Mouse (Mus musculus) megakaryocyte progenitor cell, adult 5-6 weeks (primary cell): ENCODE measurements around the gene Olfr550. TPM values are rescaled to one million over a fixed set of nuclear protein-coding genes. Genes with fewer than 3 reads are reported as not detected.

ENCODE experiments used
- total RNA-seq, 2 experiments: library from RNA; stranded (forward) in 1 of 2; stranded (reverse) in 1 of 2; fragments of 157-497, 149-512 nt in 1 of 2; fragments of 200-1000 nt in 1 of 2; gene quantifications; 2 replicates each; pipeline versions ENCODE4 v1.2.3 to v1.2.4; 2015 to 2017

The Olfr550 gene
- total RNA-seq, 2 experiments from 2014 or later = 0.27 TPM; not detected in 1

Other genes with a start within 250 kb of the Olfr550 start
- gene Rrm1, start 129.7 kb upstream of the Olfr550 start, total RNA-seq (2015) = 245 and 255 TPM in 2 replicates
- 673 and 874 TPM in 2 replicates for gene Rrm1, start 129.7 kb upstream of the Olfr550 start, total RNA-seq (2017)
- gene Olfr543, start 89.8 kb upstream of the Olfr550 start, total RNA-seq (2015) = not detected in 2 replicates
- gene Olfr543, start 89.8 kb upstream of the Olfr550 start, total RNA-seq (2017) = not detected in 2 replicates
- not detected in 2 replicates for gene Olfr544, start 83.1 kb upstream of the Olfr550 start, total RNA-seq (2015)
- gene Olfr544, start 83.1 kb upstream of the Olfr550 start, total RNA-seq (2017) = not detected in 2 replicates
- gene Olfr545, start 71.9 kb upstream of the Olfr550 start, total RNA-seq (2015) = not detected in 2 replicates
- not detected in 2 replicates for gene Olfr545, start 71.9 kb upstream of the Olfr550 start, total RNA-seq (2017)
- gene Olfr547, start 36.7 kb upstream of the Olfr550 start, total RNA-seq (2015) = not detected in 2 replicates
- gene Olfr547, start 36.7 kb upstream of the Olfr550 start, total RNA-seq (2017) = not detected in 2 replicates
- not detected in 2 replicates for gene Olfr548-ps1, start 30.5 kb upstream of the Olfr550 start, total RNA-seq (2015)
- gene Olfr548-ps1, start 30.5 kb upstream of the Olfr550 start, total RNA-seq (2017) = not detected in 2 replicates
- gene Olfr549, start 21.6 kb upstream of the Olfr550 start, total RNA-seq (2015) = not detected in 2 replicates
- gene Olfr549, start 21.6 kb upstream of the Olfr550 start, total RNA-seq (2017) = not detected in 2 replicates
- 7.4 and 11.5 TPM in 2 replicates for gene Trim21, start 6.0 kb upstream of the Olfr550 start, total RNA-seq (2015)
- 29.3 and 45.8 TPM in 2 replicates for gene Trim21, start 6.0 kb upstream of the Olfr550 start, total RNA-seq (2017)
- gene Olfr551, start 20.4 kb downstream of the Olfr550 start, total RNA-seq (2015) = not detected in 2 replicates
- not detected in 2 replicates for gene Olfr551, start 20.4 kb downstream of the Olfr550 start, total RNA-seq (2017)
- 0.10 TPM in 1 of 2 replicates, not detected in the other for gene Olfr552, start 26.3 kb downstream of the Olfr550 start, total RNA-seq (2015)
- gene Olfr552, start 26.3 kb downstream of the Olfr550 start, total RNA-seq (2017) = not detected in 2 replicates
- not detected in 2 replicates for gene Olfr553, start 46.8 kb downstream of the Olfr550 start, total RNA-seq (2015)
- gene Olfr553, start 46.8 kb downstream of the Olfr550 start, total RNA-seq (2017) = not detected in 2 replicates
- gene Olfr554, start 67.0 kb downstream of the Olfr550 start, total RNA-seq (2015) = not detected in 2 replicates
- gene Olfr554, start 67.0 kb downstream of the Olfr550 start, total RNA-seq (2017) = not detected in 2 replicates
- not detected in 2 replicates for gene Olfr555, start 87.4 kb downstream of the Olfr550 start, total RNA-seq (2015)
- not detected in 2 replicates for gene Olfr555, start 87.4 kb downstream of the Olfr550 start, total RNA-seq (2017)
- gene Olfr556, start 93.5 kb downstream of the Olfr550 start, total RNA-seq (2015) = not detected in 2 replicates
- not detected in 2 replicates for gene Olfr556, start 93.5 kb downstream of the Olfr550 start, total RNA-seq (2017)
- 6.1 and 6.4 TPM in 2 replicates for gene Trim68, start 115.9 kb downstream of the Olfr550 start, total RNA-seq (2015)
- gene Trim68, start 115.9 kb downstream of the Olfr550 start, total RNA-seq (2017) = 4.8 and 5.6 TPM in 2 replicates
- gene Olfr557, start 124.5 kb downstream of the Olfr550 start, total RNA-seq (2015) = not detected in 2 replicates
- 0.24 TPM in 1 of 2 replicates, not detected in the other for gene Olfr557, start 124.5 kb downstream of the Olfr550 start, total RNA-seq (2017)
- not detected in 2 replicates for gene Olfr558, start 130.8 kb downstream of the Olfr550 start, total RNA-seq (2015)
- not detected in 2 replicates for gene Olfr558, start 130.8 kb downstream of the Olfr550 start, total RNA-seq (2017)
- not detected in 2 replicates for gene Olfr33, start 147.6 kb downstream of the Olfr550 start, total RNA-seq (2015)
- not detected in 2 replicates for gene Olfr33, start 147.6 kb downstream of the Olfr550 start, total RNA-seq (2017)
- gene Olfr559, start 156.0 kb downstream of the Olfr550 start, total RNA-seq (2015) = not detected in 2 replicates
- gene Olfr559, start 156.0 kb downstream of the Olfr550 start, total RNA-seq (2017) = not detected in 2 replicates
- not detected in 2 replicates for gene Olfr560, start 187.9 kb downstream of the Olfr550 start, total RNA-seq (2015)
- not detected in 2 replicates for gene Olfr560, start 187.9 kb downstream of the Olfr550 start, total RNA-seq (2017)
- not detected in 2 replicates for gene Olfr78, start 188.0 kb downstream of the Olfr550 start, total RNA-seq (2015)
- gene Olfr78, start 188.0 kb downstream of the Olfr550 start, total RNA-seq (2017) = not detected in 2 replicates
- gene Olfr561, start 199.8 kb downstream of the Olfr550 start, total RNA-seq (2015) = not detected in 2 replicates
- not detected in 2 replicates for gene Olfr561, start 199.8 kb downstream of the Olfr550 start, total RNA-seq (2017)
- not detected in 2 replicates for gene Olfr564, start 232.0 kb downstream of the Olfr550 start, total RNA-seq (2015)
- not detected in 2 replicates for gene Olfr564, start 232.0 kb downstream of the Olfr550 start, total RNA-seq (2017)